In the genomic region with DNA sequence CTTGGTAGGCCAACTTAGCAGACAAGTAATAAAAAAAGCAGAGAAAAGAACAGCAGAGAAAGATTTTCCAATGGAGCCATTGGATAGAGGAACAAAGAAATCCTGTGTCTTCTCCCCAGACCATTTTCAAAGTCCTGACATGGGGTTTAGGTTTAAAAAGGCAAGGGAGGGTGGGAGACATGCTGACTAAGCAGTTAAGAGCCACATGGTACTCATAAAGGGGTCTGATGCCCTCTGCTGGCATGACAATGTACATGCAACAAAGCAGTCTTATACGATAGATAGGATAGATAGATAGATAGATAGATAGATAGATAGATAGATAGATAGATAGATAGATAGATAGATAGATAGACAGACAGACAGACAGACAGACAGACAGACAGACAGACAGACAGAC, we compare ENCODE assay signal across 10 mouse cellular contexts. TPM values are rescaled to one million over a fixed set of nuclear protein-coding genes. Genes with fewer than 3 reads are reported as not detected.
DNase-seq lines count a peak whose midpoint lies in the region; ATAC-seq and TF ChIP-seq lines count a peak whose summit lies in the region.
"Had no signal": no experiment of that assay in that cellular context is flagged by ENCODE, and none has a peak within 500 bp of the region (broad histone marks: within the 10 kb centered on the region; RNA-seq: fewer than 3 reads in every experiment).

No protein-coding gene starts in this region.

- no peaks in the 10 kb centered on the region for H3K9me3 ChIP-seq in hindbrain, embryonic 10.5 days
- no peaks in the 10 kb centered on the region for H3K9me3 ChIP-seq in hindbrain, embryonic 12.5 days (replicated peaks)
- no peaks in the 10 kb centered on the region for H3K9me3 ChIP-seq in embryonic facial prominence, embryonic 14.5 days (ENCODE audit: control insufficient read depth, low read length)
- H3K9me3 ChIP-seq: hindbrain, embryonic 15.5 days had no signal

- no peak overlapping the region for H3K4me2 ChIP-seq in hindbrain, embryonic 12.5 days (replicated peaks)
- no peak overlapping the region for H3K4me2 ChIP-seq in embryonic facial prominence, embryonic 14.5 days (ENCODE audit: low read depth, low read length)
- H3K4me2 ChIP-seq: hindbrain, embryonic 15.5 days had no signal

- peak; percentile 34 for DNase-seq in hindbrain, embryonic 10.5 days (ENCODE audit: low spot score)
- DNase-seq in thymus, adult 2 months, result peak; percentile 22
- DNase-seq in thymus, postnatal 10 days (ENCODE audit: low spot score in 2 of 2), result no peak
- DNase-seq in embryonic facial prominence, embryonic 14.5 days (ENCODE audit: low spot score), result peak; percentile 18
- peak; percentile 48 for DNase-seq in thymus, postnatal 4 days
- DNase-seq in kidney, adult 9 months, result no peak
- DNase-seq in right cerebral cortex, adult 18-20 months, result no peak

- no peaks in the 10 kb centered on the region for H3K36me3 ChIP-seq in hindbrain, embryonic 10.5 days
- H3K36me3 ChIP-seq in hindbrain, embryonic 12.5 days, result no peaks in the 10 kb centered on the region
- H3K36me3 ChIP-seq in thymus, adult 2 months (ENCODE audit: control insufficient read depth, insufficient read depth, low read length), result no peaks in the 10 kb centered on the region
- H3K36me3 ChIP-seq in embryonic facial prominence, embryonic 14.5 days (ENCODE audit: control insufficient read depth, insufficient read depth, low read length), result no peaks in the 10 kb centered on the region
- H3K36me3 ChIP-seq: hindbrain, embryonic 15.5 days had no signal

- no peak for TF ChIP-seq CTCF in thymus, adult 2 months (IDR thresholded peaks at IDR 0.05; ENCODE audit: borderline replicate concordance, control insufficient read depth, extremely low read depth, insufficient read depth, low read length, poor library complexity)

- no peak overlapping the region for H3K9ac ChIP-seq in hindbrain, embryonic 12.5 days
- no peak overlapping the region for H3K9ac ChIP-seq in embryonic facial prominence, embryonic 14.5 days (ENCODE audit: low read depth, low read length)
- H3K9ac ChIP-seq: hindbrain, embryonic 15.5 days had no signal

- H3K4me3 ChIP-seq in hindbrain, embryonic 10.5 days, result no peak overlapping the region
- H3K4me3 ChIP-seq in hindbrain, embryonic 12.5 days, result no peak overlapping the region
- H3K4me3 ChIP-seq in thymus, adult 2 months (ENCODE audit: control insufficient read depth, insufficient read depth, low read length), result no peak overlapping the region
- no peak overlapping the region for H3K4me3 ChIP-seq in embryonic facial prominence, embryonic 14.5 days (ENCODE audit: low read depth, low read length)
- H3K4me3 ChIP-seq: erythroblast, embryonic 14.5 days; hindbrain, embryonic 15.5 days had no signal

- no peaks in the 10 kb centered on the region for H3K4me1 ChIP-seq in hindbrain, embryonic 10.5 days (replicated peaks)
- H3K4me1 ChIP-seq in hindbrain, embryonic 12.5 days, result no peaks in the 10 kb centered on the region
- H3K4me1 ChIP-seq in thymus, adult 2 months (replicated peaks; ENCODE audit: control insufficient read depth, insufficient read depth, low read length), result peaks cover 2% of the 10 kb centered on the region
- no peaks in the 10 kb centered on the region for H3K4me1 ChIP-seq in embryonic facial prominence, embryonic 14.5 days (ENCODE audit: control insufficient read depth, insufficient read depth, low read length)
- H3K4me1 ChIP-seq: hindbrain, embryonic 15.5 days had no signal

- no peak for TF ChIP-seq POLR2A in thymus, adult 2 months (IDR thresholded peaks at IDR 0.05; ENCODE audit: control insufficient read depth, extremely low read depth, insufficient read depth, low read length, poor library complexity)

- WGBS in hindbrain, embryonic 10.5 days, result 72% methylated on average over 1 of the region's 1 CpGs
- WGBS in hindbrain, embryonic 12.5 days, result 78% methylated on average over 1 of the region's 1 CpGs
- WGBS in thymus, adult 2 months, result 76% methylated on average over 1 of the region's 1 CpGs
- 64% methylated on average over 1 of the region's 1 CpGs for WGBS in embryonic facial prominence, embryonic 14.5 days

- ATAC-seq in hindbrain, embryonic 12.5 days (ENCODE audit: low FRiP score), result no peak
- ATAC-seq in embryonic facial prominence, embryonic 14.5 days (ENCODE audit: low read depth), result no peak

- no peak overlapping the region for H3K27ac ChIP-seq in hindbrain, embryonic 10.5 days
- H3K27ac ChIP-seq in hindbrain, embryonic 12.5 days, result no peak overlapping the region
- H3K27ac ChIP-seq in thymus, adult 2 months (ENCODE audit: control insufficient read depth, insufficient read depth, low read length), result no peak overlapping the region
- H3K27ac ChIP-seq in embryonic facial prominence, embryonic 14.5 days (replicated peaks; ENCODE audit: low read depth, low read length), result no peak overlapping the region
- H3K27ac ChIP-seq: hindbrain, embryonic 15.5 days had no signal

- H3K27me3 ChIP-seq in hindbrain, embryonic 10.5 days (ENCODE audit: insufficient read depth, poor library complexity, severe bottlenecking), result no peaks in the 10 kb centered on the region
- no peaks in the 10 kb centered on the region for H3K27me3 ChIP-seq in hindbrain, embryonic 12.5 days
- H3K27me3 ChIP-seq in thymus, adult 2 months (ENCODE audit: control insufficient read depth, insufficient read depth, low read length), result no peaks in the 10 kb centered on the region
- no peaks in the 10 kb centered on the region for H3K27me3 ChIP-seq in embryonic facial prominence, embryonic 14.5 days (replicated peaks; ENCODE audit: control insufficient read depth, insufficient read depth, low read length)
- H3K27me3 ChIP-seq: hindbrain, embryonic 15.5 days had no signal

RNA-seq across cellular contexts. Expression of a gene that starts 15.7 kb away (rescaled TPM):
- 42.6 and 45.1 TPM in 2 replicates for polyA plus RNA-seq in hindbrain, embryonic 10.5 days (2016; fragmentation: Nextera tagmentation; extraction: Ambion mirVana)
- polyA plus RNA-seq in hindbrain, embryonic 12.5 days (2016; fragmentation: Nextera tagmentation; extraction: Ambion mirVana), result 38.1 and 41.3 TPM in 2 replicates
- 25.6 and 28.7 TPM in 2 replicates for polyA plus RNA-seq in thymus, adult 2 months (2012; rRNA removed)
- 37.7 and 46.7 TPM in 2 replicates for polyA plus RNA-seq in embryonic facial prominence, embryonic 14.5 days (2014; fragmentation: Nextera tagmentation; extraction: Ambion mirVana)

RNA-seq across cellular contexts. Expression of a gene that starts 56.1 kb away (rescaled TPM):
- polyA plus RNA-seq in hindbrain, embryonic 10.5 days (2016; fragmentation: Nextera tagmentation; extraction: Ambion mirVana), result 32.5 and 36.5 TPM in 2 replicates
- 28.1 and 28.8 TPM in 2 replicates for polyA plus RNA-seq in hindbrain, embryonic 12.5 days (2016; fragmentation: Nextera tagmentation; extraction: Ambion mirVana)
- polyA plus RNA-seq in thymus, adult 2 months (2012; rRNA removed), result 31.7 and 41.9 TPM in 2 replicates
- polyA plus RNA-seq in embryonic facial prominence, embryonic 14.5 days (2014; fragmentation: Nextera tagmentation; extraction: Ambion mirVana), result 40.0 and 46.2 TPM in 2 replicates

Comparison
In these comparisons a context has a peak if more than half of its experiments do, and no peak if none do; other contexts are left out.
1. DNase-seq: peak in hindbrain, embryonic 10.5 days (single experiment), thymus, adult 2 months (single experiment), embryonic facial prominence, embryonic 14.5 days (single experiment) and thymus, postnatal 4 days (single experiment); none in thymus, postnatal 10 days (0 of 2), kidney, adult 9 months (single experiment) and right cerebral cortex, adult 18-20 months (single experiment).